Mouse (Mus musculus): ENCODE measurements at regions not wholly inside any gene's neighbourhood (a gene's known extent, or its start where the extent isn't known, plus 50 kb on each side); places are given as distances from the start of the nearest gene placed in this dataset.

DNA sequence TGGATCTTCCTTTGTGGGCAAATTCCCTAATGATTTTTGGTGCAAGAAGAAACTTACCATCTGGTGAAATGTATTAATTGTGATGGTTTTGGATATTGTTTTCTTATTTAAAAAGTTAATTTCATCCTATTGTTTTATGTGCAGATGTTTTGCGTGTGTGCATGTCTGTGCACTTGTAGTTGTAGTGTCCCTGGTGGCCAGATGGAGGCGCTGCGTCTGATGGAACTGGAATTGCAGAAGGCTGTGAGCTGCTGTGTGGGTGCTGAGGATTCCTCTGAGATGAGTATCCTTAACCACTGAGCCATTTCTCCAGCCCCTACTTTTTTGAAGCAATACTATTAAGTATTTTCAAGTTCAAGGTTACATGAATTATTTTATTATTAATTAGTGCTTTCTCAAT, 181.5 kb upstream of the Tmpo start:
- Histone ChIP-seq H3K4me3 (ENCODE audit: control insufficient read depth in 1 of 2, insufficient read depth in 1 of 2, low read depth in 2 of 2, low read length in 2 of 2) (no peak overlapping the region), H3K4me1 (ENCODE audit: control insufficient read depth in 1 of 2, insufficient read depth in 2 of 2, low read length in 2 of 2) (no peaks in the 10 kb centered on the region), H3K27ac (ENCODE audit: control insufficient read depth, low read depth, low read length) (no peak overlapping the region), H3K36me3 (ENCODE audit: control insufficient read depth in 1 of 2, insufficient read depth in 2 of 2, low read length in 2 of 2) (no peaks in the 10 kb centered on the region), H3K27me3 (ENCODE audit: control insufficient read depth in 1 of 2, insufficient read depth in 2 of 2, low read length in 2 of 2) (no peaks in the 10 kb centered on the region), H3K9ac (ENCODE audit: control insufficient read depth, low read depth, low read length, poor library complexity, severe bottlenecking) (no peak overlapping the region), H3K9me3 (replicated peaks; ENCODE audit: insufficient read depth, low read length) (no peaks in the 10 kb centered on the region), H3K79me2 (ENCODE audit: control insufficient read depth, insufficient read depth, low read length, poor library complexity) (no peaks in the 10 kb centered on the region)
- no peak for TF ChIP-seq SMC3 (IDR thresholded peaks at IDR 0.05; ENCODE audit: low read depth, low read length)
- peak; percentile 23 to 44 (median 27); a peak in 4 of 6 replicates for TF ChIP-seq CTCF (IDR thresholded peaks at IDR 0.05 in 2 of 3, conservative IDR thresholded peaks at IDR 0.05 in 1 of 3; ENCODE audit: control insufficient read depth in 1 of 3, insufficient read depth in 1 of 3, low read depth in 2 of 3, low read length in 3 of 3, poor library complexity in 1 of 3, severe bottlenecking in 1 of 3)
- peak; percentile 4 for DNase-seq (ENCODE audit: low read depth, low spot score)

DNA sequence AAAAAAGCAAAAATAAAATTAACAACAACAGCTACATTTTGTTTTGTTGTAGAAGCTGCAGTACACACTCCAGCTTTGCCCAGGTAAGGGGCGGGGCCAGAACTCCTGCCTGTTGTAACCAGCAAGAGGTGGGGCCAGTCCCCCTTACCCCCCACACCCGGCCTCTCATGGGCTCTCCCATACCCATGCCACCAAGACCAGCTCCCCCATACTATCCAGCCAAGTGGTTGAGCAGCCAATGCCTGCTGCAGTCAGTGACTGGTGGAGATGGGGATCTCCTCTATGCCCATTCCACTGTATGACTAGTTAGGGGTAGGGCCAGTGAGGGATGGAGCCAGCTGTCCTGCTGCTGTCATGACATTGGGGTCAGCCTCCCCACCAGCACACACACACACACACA, 180.5 kb upstream of the Tmpo start:
- Histone ChIP-seq H3K79me2 (ENCODE audit: control insufficient read depth, insufficient read depth, low read length, poor library complexity) (no peaks in the 10 kb centered on the region), H3K36me3 (ENCODE audit: control insufficient read depth in 1 of 2, insufficient read depth in 2 of 2, low read length in 2 of 2) (no peaks in the 10 kb centered on the region), H3K27ac (ENCODE audit: control insufficient read depth, low read depth, low read length) (no peak overlapping the region), H3K9me3 (replicated peaks; ENCODE audit: insufficient read depth, low read length) (no peaks in the 10 kb centered on the region), H3K4me1 (ENCODE audit: control insufficient read depth in 1 of 2, insufficient read depth in 2 of 2, low read length in 2 of 2) (no peaks in the 10 kb centered on the region), H3K9ac (ENCODE audit: control insufficient read depth, low read depth, low read length, poor library complexity, severe bottlenecking) (no peak overlapping the region), H3K27me3 (ENCODE audit: control insufficient read depth in 1 of 2, insufficient read depth in 2 of 2, low read length in 2 of 2) (no peaks in the 10 kb centered on the region), H3K4me3 (ENCODE audit: control insufficient read depth in 1 of 2, insufficient read depth in 1 of 2, low read depth in 2 of 2, low read length in 2 of 2) (no peak overlapping the region)
- no peak for DNase-seq (ENCODE audit: low read depth, low spot score)
- no peak for TF ChIP-seq ZNF384 (IDR thresholded peaks at IDR 0.05; ENCODE audit: low read depth, low read length)
- no peak for TF ChIP-seq NELFE (IDR thresholded peaks at IDR 0.05; ENCODE audit: low read depth, low read length)
- no peak for TF ChIP-seq CHD1 (IDR thresholded peaks at IDR 0.05; ENCODE audit: low read depth, low read length)
- TF ChIP-seq ZMIZ1 (IDR thresholded peaks at IDR 0.05; ENCODE audit: low read depth, low read length), result no peak

DNA sequence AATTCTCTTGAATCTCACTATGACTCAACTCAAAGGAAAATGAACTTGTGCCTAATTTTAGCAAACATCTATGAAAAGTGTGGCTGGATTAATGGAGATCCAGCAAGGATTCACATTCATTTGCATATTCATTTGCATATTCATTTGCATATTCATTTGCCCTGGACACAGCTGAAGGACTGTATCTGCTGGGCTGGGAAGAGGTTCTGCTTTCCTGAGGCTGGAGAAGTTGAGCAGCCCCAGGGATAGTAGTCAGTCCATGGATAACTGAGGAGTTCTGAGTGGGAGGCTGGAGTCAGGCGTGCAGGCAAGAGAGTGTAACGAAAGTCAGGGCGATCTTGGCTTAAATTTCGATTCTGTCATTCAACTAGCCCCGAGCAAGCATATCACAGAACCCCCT, 164.3 kb upstream of the Tmpo start:
- H3K27me3 ChIP-seq (ENCODE audit: control insufficient read depth in 1 of 2, insufficient read depth in 2 of 2, low read length in 2 of 2), result no peaks in the 10 kb centered on the region
- no peaks in the 10 kb centered on the region for H3K79me2 ChIP-seq (ENCODE audit: control insufficient read depth, insufficient read depth, low read length, poor library complexity)
- H3K4me3 ChIP-seq (ENCODE audit: control insufficient read depth in 1 of 2, insufficient read depth in 1 of 2, low read depth in 2 of 2, low read length in 2 of 2), result no peak overlapping the region
- no peaks in the 10 kb centered on the region for H3K36me3 ChIP-seq (ENCODE audit: control insufficient read depth in 1 of 2, insufficient read depth in 2 of 2, low read length in 2 of 2)
- H3K9ac ChIP-seq (ENCODE audit: control insufficient read depth, low read depth, low read length, poor library complexity, severe bottlenecking), result no peak overlapping the region
- no peak overlapping the region for H3K27ac ChIP-seq (ENCODE audit: control insufficient read depth, low read depth, low read length)
- no peaks in the 10 kb centered on the region for H3K9me3 ChIP-seq (replicated peaks; ENCODE audit: insufficient read depth, low read length)
- no peak for DNase-seq (ENCODE audit: low read depth, low spot score)
- peaks cover 0 to 5% of the 10 kb centered on the region in 2 experiments; a peak in 1 of 4 replicates for H3K4me1 ChIP-seq (ENCODE audit: control insufficient read depth in 1 of 2, insufficient read depth in 2 of 2, low read length in 2 of 2)
- TF ChIP-seq MAZ (IDR thresholded peaks at IDR 0.05; ENCODE audit: low read depth, low read length) (no peak), NELFE (IDR thresholded peaks at IDR 0.05; ENCODE audit: low read depth, low read length) (no peak), CHD1 (IDR thresholded peaks at IDR 0.05; ENCODE audit: low read depth, low read length) (no peak), ETS1 (IDR thresholded peaks at IDR 0.05; ENCODE audit: low read depth, low read length) (no peak), NRF1 (IDR thresholded peaks at IDR 0.05; ENCODE audit: insufficient read depth, low read depth, low read length, poor library complexity, severe bottlenecking) (no peak), TBP (IDR thresholded peaks at IDR 0.05; ENCODE audit: low read depth, low read length) (no peak), CHD2 (IDR thresholded peaks at IDR 0.05; ENCODE audit: low read length) (no peak), SIN3A (IDR thresholded peaks at IDR 0.05; ENCODE audit: low read length) (no peak), MAFK (IDR thresholded peaks at IDR 0.05; ENCODE audit: borderline replicate concordance, low read depth, low read length) (no peak), MYB (IDR thresholded peaks at IDR 0.05; ENCODE audit: low read depth, low read length) (no peak), USF1 (IDR thresholded peaks at IDR 0.05; ENCODE audit: low read depth, low read length) (no peak), MAX (IDR thresholded peaks at IDR 0.05; ENCODE audit: low read length) (no peak), GATA1 (IDR thresholded peaks at IDR 0.05; ENCODE audit: low read depth, low read length) (no peak), POLR2A (IDR thresholded peaks at IDR 0.05; ENCODE audit: control insufficient read depth in 1 of 2, insufficient read depth in 1 of 2, low read depth in 1 of 2, low read length in 2 of 2, poor library complexity in 1 of 2) (no peak)
